Mouse (Mus musculus): ENCODE measurements around the gene Pja2.

- TF ChIP-seq CTCF (IDR thresholded peaks at IDR 0.05; ENCODE audit: low read depth) = no peak
- no peak for TF ChIP-seq EP300 (IDR thresholded peaks at IDR 0.05; ENCODE audit: low read depth)
Observed at GRCm38 (mm10) chr17:64346135-64346534, 14.4 kb upstream of the Pja2 start.
